Mouse (Mus musculus): ENCODE measurements around the gene Stim1.
A peak's percentile ranks its signal among the peaks of the same experiment; 100 is the strongest.

The Stim1 gene

DNA sequence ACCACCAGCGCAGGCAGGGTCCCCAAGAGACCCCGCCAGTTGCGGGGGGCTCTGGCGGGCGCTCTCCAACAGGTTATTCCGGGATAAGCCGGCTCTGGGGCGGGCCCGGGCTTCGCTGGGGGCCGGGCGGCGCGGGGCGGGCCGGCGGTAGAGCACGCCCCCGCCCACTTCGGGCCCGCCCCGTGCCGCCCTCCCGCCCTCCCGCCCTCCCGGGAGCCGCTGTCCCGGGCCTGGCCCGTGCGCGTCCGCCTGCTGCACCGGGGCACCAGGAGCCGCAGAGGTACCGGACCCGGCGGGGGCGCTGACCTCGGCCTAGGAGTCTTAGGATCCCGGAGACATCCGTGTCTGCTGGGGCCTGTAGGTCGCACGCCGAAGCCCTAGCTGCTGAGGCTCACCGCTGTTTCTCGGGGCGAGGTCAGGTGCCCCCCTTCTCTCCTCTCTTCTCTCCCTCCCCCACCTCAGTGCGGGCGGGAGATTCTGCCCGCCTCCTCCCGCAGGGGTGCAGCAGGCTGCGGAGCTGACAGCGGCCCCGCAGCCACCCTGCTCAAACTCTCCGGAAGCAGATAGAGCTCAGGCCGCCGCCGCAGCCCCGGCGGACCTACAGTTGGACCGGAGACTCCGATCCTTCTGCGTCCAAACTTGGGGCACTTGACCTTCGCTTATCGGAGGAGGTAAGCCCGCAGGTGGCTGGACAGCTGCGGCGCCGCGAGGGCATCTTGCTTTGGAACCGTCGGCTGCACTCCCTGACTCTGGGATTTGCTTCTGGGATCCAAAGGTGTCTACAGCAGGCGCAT, at the start of gene Stim1:
Gene Stim1, plus strand, starts transcription at position 206 of the 794 bp plus-strand sequence.
- peak; percentile 55 for DNase-seq

DNA sequence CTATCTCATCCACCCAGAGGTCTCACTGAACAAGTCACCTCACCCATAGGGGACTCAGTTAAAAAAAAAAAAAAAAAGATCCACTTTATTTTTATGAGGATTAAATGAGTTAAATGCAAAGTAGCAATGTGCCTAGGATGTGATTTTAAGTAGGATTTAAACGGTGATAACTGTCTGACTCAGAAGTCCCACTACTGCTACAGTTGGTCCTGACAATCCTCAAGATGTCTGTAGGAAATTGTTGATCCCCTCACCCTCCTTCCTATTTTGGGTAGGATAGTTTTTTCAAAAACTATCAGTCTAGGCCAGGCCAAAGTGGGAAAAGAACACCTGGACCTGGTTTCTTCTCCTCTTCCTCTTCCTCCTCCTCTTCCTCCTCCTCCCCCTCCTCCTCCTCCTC, 45.7 kb upstream of the Stim1 start:
- DNase-seq: no peak

DNA sequence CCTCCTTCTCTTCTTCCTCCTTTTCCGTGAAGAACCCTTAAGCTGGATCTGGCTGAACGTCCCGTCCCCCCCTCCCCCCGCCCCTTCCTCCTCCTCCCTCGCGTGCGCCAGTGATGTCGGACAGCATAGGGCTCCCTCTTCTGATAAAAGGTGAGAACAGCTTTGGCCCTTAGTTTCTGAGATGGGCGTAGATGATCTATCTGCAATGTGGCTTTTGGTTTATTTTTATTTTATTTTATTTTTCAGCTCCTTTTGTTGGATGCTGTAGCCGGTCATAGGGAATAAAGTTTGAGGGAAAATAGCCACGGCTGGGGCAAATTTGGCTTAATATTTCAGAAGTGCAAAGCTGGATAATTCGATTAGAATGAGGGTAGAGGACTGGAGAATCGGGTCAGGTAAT, 45.3 kb upstream of the Stim1 start:
- no peak for DNase-seq

DNA sequence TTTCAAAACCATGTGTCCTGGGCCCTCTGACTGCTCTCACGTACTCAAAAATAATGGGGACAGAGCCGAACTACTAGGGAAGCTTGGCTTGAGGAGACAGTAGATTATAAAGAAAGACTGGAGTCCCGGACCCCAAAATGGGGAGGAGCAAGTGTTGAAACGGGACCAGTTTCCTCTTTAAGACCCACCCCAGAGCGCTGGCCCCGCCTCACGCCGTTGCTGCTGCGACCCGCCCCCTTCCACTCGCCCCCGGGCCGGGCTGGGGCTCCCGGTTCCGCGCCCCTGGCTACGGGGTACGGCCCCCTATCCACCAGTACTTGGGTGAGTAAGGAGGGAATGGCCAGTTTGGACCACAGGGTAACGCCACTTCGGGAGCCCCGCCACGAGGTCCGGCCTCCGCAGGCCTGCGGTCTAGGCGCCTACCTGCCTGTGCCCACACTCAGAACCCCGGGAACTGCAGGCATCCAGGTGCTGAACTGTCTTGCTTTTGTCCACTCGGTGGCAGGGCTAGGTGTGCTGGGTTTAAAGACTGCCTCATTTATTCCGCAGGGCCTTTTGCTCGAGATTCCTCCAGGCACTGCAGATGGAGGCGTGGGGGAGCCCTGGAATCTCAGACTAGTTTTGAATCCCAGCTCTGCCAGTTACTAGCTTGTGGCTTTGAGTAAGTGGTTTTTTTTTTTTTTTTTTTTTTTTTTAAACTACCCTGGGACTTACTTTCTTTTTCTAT, 44.6 kb upstream of the Stim1 start:
- peak; percentile 54 for DNase-seq

DNA sequence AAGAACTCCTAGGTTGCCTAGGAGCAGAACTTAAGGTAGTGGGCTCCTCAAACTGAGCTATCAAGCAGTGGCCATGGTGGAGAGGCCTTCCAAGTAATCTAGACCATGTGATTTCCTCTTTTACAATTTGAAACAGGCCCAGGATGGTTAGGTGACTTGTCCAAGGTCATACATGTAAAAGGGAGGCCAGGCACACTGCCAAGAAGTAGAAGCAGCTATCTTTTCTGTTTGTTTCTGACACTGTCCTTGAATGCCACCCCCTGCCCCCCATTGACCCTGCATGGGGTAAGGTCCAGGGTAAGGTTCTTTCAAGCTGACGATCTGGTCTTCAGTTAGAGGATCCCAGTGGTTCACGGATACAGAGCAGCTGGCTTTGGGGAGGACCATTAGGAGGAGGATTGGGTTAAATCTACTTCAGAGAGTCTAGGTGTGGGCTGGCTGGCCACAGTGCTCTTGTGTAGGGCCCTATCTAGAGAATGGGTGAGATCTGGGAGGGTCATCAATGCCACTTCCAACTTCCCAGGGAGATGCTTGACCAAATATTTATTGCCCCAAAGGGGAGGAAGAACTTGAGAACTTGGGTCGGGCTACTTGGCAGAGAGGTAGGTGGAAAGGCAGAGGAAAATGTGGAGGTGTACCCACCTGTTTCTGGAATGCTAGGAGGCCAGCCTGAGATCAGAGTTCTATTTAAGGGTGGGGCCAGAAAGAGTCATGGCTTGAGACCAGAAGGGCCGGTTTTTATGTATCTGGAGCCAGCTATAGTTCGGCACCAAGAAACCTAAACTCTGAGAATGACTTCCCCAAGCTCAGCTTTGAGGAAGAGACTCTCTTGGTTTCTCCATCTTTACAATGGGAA, 43.5 kb upstream of the Stim1 start:
- no peak for DNase-seq

DNA sequence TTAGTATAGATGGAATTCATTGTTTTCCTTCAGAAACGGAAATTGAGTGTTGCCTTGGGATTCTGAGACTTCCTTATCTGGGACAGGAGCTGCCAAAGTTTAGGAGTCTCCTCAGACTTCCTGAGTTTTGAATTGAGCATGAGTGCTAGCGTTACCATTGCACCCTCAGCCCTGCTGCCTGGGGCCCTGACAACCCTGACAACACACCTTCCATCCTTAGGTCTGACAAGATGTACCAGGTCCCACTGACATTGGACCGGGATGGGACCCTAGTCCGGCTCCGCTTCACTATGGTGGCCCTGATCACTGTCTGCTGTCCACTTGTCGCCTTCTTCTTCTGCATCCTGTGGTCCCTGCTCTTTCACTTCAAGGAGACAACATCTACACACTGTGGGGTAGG, 41.6 kb upstream of the Stim1 start:
- no peak for DNase-seq

DNA sequence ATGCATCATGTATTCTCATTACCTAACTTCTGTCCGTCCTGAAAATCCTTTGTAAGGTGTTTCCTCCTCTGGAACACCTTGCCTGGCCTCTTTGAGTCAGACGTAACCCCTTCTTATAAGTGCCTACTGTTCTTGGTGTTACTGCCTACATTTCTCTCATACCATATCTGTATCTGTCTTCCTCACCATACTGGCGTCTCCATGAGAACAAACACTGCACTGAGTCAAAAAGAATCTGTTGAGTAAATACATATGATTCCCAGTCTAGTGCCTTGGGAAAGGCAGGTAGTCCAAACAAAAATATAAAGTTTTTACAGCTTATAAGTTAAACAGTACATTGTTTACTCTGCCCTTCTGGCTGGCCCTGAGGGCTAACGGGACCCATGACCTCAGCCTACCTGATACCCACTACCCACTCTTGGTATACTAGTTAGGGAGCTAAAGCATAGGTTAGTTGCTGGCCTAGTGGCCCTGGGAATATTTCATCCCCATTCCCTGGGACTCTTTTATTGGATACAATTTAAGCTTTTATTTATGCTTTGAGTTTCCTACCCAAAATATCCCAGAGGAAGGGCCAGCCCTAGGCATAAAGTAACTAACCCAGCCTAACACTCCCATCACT, 39.4 kb upstream of the Stim1 start:
- no peak for DNase-seq

DNA sequence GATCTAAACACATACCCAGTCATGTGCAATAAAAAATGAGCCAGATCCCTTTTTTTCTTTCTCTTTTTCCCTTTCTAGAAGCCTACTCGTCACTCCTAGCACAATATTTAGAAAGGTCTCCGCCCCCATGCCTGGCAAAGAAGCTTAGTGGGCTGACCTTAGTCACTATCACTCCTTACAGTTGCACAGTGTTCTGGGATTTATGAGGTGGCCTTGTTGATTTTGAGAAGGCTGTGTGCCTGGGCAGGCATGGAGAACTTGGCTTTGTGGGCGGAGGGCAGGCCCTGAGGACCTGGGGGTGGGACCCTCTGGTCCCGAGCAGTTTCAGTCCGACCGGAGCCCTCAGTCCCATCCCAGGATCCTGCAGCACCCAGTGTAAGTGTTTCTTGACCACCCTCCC, 37.8 kb upstream of the Stim1 start:
- DNase-seq: no peak

DNA sequence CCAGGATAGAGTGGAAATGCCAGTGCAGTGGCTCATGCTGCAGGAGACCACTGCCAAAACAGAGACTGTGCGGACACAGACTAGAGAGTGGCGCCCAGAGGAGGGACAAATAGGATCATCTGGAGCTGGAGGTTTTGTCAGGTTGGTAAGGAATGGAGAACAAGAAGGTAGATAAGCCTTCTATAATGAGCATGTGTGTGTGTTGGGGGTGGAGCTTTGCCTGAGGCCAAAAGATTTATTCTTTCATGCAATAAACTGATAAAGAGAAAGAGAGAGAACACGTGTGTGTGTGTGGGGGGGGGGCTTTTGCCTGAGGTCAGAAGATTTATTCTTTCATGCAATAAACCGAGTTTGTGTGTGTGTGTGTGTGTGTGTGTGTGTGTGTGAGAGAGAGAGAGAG, 34.5 kb upstream of the Stim1 start:
- no peak for DNase-seq

DNA sequence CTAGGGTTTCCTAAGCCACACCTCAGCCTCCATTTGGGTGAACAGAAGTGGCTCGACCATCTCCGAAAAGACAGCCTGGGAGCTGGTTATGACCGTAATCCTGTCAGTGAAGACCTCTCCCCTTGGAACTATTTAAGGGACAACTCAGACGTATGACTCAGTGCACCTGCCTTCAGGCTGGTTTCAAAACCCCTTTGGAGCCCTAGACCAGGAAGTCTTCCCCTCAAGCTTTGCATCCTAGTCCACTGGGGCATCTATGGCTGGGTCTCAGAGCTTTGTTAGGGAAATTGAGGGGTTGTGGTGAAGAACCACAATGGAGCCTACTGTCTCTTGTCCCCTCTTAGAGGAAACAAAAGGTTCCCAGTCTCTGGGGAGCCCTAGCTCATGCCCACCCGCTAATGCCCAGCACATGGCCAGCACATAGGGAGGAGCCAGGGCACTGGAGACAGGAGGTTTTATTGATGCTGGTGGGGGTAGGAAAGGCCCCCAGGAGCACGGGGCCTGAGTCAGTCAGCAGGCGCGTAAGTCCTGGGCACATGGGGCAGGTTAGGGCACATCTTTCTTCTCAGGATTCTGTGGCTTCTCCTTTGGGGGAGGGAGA, 28.8 kb upstream of the Stim1 start:
- no peak for DNase-seq

DNA sequence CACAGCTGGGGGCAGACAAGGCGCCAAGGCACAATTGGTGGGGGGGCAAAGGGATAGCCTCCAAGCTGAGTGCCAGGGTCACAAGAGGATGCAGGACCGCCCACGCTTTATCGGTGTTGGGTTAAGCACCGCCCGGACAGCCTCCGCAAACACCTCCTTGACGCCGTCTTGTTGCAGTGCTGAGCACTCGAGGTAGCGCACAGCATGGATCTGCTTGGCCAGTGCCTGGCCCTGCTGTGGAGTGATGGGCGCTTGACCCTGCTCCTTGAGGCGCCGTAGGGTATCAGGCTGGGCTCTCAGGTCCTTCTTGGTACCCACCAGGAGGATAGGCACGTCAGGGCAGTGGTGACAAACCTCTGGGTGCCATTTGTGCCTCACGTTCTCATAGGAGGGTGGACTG, 28.0 kb upstream of the Stim1 start:
- no peak for DNase-seq

DNA sequence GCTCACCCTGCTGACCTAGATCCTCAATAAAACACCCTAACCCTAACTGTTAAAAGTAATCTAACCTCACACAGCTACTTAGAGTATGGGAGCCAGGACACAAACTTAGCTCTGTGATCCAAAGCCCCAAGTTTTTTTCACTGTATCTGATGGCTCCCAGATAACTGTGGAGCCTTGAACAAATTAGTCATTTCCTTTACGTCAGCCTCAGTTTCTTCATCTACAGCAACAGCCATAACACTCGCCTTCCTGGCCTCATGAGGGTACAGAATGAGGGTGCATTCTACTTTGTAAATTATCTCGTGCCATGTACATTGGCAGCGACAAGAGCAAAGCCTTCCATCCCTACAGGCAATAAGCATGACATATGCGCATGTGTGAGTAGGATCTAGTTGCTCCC, 25.2 kb upstream of the Stim1 start:
- no peak for DNase-seq

DNA sequence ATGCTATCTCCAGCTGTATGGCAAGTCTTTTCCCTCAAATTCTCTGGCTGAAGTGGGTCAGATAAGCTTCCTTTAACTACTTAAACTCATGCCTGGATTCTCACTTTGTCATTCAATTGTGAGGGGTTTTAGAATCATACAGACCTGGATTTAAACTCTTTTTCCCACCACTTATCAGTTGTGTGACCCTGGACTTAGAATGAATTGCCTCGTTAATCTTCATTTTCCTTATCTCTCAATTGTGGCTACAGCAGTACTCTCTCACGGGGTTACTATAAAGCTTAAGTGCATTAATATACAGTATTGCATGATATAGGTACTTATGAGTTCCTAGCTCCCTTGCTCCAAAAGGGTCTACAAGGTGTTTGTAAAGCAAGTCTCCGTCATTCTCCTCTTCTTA, 24.7 kb upstream of the Stim1 start:
- no peak for DNase-seq

DNA sequence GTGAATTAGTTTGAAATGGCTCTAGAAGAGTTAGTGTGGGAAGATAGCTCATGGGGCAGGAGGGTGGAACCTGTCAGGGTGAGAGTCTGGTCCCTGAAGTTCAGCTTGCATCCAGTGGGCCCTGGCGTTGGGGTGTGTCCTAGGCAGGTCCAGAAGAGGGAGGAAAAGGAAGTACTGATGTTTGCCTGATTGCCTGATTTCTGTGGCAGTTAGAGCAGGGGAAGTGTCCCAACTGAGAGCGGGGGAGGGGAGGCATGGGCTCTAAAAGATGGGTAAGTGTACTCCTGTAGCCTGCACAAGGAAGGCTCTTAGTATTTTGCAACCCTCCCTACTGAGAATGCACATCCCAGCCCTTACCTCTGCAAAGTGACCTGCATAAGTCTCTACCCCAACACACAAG, 23.7 kb upstream of the Stim1 start:
- DNase-seq: no peak

DNA sequence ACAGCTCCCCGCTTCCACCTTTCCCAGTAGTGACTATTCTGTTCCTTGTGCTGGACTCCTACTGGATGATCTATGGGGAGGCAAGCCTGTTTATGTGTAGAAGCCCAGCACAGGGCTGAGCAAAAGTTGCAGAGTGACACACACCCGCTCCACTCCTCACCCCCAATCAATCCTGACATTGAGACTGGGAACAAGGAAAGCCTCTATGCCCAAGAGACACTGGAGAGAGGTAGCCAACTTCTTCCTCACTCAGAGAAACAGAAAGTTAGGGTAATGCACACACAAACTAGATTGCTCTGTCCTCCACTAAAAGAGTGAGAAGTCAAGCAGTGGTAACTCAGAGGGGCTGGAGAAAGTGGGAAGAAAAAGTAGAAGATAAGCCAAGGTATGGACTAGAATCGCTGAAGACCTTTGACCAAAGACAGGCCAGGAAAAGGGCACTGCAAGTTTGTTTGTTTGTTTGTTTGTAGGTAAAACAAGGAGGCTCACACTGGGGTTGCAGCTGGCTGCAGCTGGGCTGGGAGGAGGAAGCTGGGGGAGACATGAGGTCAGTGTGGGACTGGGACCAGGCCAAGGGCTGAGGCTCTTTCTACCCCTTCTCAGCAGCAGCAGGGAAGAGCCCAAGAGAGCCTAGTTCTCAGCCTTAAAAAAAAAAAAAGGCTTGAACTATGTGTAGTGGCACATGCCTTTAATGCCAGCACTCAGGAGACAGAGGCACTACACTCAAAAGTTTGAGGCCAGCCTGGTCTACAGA, 22.6 kb upstream of the Stim1 start:
- DNase-seq: no peak

DNA sequence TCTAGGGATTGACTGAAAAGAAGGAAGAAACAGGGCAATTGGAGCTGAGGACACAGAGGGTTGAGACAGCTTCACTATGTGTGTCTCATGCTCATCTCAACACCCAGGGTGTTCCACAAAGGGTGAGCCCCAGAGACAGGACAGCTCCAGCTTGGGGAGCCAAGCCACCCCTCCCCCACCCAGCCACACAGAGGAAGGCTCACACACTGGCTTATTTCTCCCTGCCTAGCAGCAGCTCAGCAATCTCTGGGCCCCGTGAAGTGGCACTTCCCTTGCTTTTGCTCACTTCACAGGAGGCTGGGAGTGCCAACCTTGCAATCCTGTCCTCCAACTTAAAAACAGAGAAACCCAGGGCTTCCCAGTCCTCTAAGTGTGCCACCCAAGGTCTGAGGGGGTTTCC, 21.8 kb upstream of the Stim1 start:
- DNase-seq: no peak

DNA sequence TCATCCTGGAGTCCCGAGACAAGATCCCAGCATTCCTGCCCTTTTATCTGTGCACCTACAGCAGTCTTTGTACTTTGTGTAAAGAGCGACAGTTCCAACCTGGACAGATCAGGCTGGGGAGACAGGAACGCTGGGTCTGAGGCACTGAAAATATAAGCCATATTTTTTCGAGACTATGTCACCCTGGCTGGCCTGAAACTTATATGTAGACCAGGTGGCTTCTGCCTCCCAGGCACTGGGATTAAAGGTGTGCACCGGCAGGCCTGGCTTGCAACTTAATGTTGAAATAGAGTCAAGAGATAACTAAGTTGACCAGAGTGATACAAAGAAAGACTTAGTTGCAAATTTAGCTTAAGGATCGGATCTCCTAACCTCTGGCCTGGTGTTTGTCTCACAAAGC, 21.3 kb upstream of the Stim1 start:
- DNase-seq: no peak

DNA sequence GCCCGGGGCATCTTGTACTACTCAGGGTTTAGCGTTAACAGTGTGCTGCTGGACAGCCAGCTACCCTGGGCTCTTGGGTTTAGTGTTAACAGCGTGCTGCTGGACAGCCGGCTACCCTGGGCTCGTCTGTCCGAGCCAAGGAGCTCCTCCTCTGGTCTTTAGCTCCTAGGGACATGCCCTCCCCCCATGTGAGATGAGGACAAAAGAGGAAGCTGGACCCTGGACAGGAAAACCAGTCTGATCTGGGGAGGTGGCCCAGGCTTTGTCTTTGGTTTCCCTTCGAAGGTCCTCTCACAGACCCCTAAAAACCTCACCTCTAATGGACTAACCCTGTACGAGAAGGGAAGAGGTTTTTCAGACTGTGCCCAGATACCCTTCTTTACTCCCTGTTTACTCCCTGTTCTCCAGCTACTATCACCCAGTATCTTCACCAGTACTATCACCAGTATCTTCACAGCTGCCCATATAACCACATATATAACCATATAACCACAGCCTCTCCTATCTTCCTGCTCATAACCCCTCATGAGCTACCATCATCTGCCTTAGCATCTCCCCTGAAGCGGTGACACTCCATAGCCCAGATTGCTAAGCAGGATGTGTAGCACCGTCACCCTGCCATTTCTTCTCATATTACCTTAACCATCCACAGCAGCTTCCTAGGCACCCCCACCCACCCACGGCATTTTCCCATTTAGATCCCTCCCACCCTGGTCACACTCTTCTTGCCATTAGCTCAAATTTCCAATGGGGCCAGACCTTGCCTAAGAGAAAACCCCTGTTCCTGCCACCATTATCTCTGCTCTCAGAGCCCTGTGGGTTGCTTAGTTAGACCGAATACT, 20.4 kb upstream of the Stim1 start:
- DNase-seq: no peak

DNA sequence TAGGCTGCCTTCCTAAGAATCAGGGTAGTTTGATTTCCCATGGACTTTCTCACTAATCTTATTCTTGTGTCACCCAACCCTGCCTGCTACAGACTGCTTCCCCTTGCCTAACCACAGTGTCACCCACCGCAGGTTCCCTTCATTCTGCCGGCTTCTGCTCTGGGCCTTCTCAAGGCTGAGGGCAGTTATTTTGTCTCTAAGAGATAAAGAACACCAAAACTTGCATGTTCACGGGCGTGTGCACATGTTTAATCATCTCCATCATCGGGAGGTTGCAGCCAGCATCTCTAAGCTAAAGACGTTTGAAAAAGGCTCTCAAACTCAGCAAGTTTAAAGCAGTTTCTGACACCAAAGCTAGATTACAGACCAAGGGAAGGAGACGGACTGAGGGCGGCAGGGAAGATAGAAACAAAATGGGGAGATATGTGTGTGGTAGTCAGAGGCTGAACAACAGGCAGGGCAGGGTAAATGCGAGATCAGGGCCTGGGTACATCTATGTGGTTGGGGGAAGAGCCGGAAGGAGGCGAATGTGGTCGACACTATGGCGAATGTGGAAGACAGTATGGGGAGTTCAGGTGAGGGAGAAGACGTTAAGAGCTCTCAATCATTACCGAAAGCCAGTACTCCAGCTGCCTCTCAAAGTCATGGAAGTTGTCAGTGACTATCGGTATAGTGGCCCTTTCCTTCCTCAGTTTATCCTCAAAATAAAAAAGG, 18.8 kb upstream of the Stim1 start:
- no peak for DNase-seq

DNA sequence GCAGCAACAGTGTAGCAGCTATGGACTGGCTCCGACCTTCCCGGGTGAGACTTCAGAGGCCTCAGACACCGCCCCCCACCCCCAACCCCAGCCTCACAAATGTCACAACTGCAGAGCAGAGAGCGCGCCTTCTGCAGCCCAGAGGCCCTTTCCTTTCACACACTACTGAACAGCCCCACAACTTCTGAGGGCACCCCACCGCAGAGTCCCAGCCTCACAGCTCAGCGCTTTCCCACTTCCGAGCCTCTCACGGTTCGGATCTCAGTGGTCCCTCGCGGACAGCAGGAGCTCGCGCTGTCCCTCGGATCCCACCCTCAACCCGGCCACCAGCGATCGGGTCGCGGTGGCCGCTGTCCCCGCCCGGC, 18.1 kb upstream of the Stim1 start:
- no peak for DNase-seq

All from right cerebral cortex, postnatal 14 days (tissue).